Mouse (Mus musculus): ENCODE measurements around the gene Rbm47.
"Not testable (repeated sequence)": the region's sequence is repeated elsewhere in the genome, so short reads cannot be mapped to it uniquely, and the experiment has no call there.

The Rbm47 gene

DNA sequence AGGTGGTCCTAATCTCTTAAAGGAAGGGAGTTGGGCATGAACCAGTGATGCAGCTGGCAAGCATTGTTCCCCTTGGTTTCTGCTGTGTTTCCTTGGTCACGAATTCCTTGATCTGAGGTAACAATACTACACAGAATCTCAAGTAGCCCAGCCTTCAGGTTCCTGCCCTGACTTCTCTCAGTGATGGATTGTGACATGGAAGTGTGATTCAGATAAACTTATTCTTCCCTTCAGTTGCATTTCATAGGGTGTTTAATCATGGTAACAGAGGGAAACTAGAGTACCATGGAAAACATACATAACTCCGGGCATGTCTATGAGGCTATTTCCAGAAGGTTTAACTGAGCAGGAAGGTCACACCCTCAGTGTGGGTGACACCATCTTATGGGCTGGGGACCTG, at the start of gene Rbm47:
Gene Rbm47, minus strand, starts transcription at position 101 of the 400 bp plus-strand sequence.
- DNase-seq, result no peak

DNA sequence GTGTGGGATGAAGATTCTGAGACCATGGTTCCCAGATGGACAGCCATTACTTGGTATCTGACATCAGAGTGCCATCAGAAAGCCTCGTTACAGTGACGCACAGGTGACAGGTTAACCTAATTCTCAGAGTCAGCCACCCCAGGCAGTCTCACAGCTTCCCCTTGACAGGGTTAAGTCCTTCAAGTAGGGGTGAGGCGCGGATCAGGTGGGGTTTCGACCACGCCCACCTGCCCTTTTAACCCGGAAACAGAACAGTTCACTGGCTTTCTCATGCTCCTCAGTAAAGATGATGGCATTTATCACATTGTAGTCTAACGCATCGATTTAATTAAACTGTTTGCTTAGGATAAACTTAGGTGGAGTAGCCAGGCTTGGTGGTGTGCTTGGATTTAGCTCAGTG, 47.7 kb upstream of the Rbm47 start:
- DNase-seq, result no peak

DNA sequence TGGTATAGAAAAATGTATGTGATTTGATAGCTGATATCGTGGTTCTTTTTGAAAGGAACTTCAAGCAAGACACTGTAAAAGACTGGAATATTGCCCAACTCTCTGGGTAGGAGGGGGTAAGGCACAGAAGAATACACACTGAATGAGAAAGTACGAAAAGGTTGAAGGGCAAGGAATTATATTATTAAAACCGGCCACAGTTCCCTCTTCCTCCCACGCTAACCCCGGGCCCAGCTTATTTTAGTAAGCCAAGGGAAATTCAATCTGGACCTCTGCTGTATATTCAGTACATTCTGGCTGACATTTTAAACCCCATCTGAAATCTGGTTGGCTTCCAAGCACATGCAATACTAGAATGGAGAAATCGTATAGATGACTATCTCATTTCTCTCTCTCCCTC, 46.8 kb upstream of the Rbm47 start:
- no peak for DNase-seq

DNA sequence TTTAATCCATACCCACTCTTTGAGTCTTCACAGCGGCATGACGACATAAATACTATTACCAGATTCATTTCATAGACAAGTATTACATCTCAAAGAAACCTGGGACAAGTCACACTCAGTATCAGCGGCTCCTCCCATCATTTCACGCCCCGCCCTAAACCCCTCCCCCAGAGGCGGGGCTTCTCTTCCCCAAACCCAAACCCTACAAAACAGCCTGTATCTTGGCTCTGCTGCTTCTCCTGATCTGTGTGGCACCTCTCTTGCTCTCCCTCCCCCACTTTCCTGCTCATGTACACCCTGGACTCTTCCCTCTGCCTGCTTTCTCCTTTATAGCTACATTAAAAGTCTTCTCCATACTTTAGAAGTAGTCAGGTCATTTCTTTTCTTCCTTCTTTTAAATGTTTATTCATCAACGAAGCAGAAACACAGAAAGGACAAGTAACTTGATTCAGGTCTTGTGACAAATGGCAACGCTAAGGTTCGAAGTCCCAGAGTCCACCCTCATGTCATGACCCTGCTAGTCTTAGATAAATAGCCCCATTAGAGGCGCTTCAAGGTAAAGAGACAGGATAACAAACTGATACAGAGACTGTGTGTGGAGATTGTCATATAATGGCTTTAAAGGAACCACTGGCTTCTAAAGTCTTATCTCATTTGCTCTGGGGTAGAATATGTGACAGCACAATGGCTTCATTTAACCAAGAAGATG, 42.8 kb upstream of the Rbm47 start:
- no peak for DNase-seq

- no peak for DNase-seq
These were observed 41.5 kb upstream of the Rbm47 start for GRCm38 (mm10) chr5:66214395-66214935.

- DNase-seq, result no peak
These were observed 36.7 kb upstream of the Rbm47 start for GRCm38 (mm10) chr5:66209532-66210176.

DNA sequence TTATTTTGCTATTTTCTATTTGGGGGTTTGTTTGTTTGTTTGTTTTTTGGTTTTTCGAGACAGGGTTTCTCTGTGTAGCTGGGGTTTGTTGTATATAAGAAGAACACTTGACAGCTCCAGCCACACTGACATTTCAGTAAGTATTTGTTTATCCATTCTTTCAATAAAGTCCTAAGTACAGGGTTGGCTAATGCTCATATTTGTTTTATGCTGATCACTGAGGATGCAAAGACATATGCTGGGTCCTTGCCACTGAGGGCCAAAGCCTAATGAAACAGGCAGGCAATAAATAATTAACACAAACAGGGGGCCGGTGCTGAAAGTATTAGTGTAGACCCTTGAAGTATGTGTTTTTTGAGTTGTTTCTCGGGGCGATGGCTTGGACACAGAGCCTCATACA, 32.0 kb upstream of the Rbm47 start:
- DNase-seq, result no peak

- no peak for DNase-seq
These were observed 30.5 kb upstream of the Rbm47 start for GRCm38 (mm10) chr5:66203424-66203823.

GRCm38 (mm10) chr5:66200044-66200443, 27.1 kb upstream of the Rbm47 start:
- peak; percentile 55 to 56 for DNase-seq

DNA sequence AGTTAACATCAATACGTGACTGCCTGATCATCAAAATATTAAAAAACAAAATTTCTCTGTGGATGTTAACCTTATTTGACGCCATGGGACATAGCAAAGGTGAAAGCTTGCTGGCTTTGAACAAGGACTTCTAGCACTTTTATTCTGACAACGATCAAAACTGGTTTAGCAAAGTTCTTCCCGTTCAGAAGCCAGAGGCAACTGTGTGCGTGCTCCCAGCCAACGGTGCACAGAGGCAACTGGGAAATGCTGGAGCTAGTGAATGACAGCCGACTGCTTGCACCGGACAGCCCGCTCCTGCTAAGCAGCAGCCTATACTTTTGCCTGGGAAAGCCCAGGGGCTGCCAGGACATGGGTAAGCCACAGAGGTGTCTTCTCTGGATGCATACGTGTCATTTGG, 22.4 kb upstream of the Rbm47 start:
- DNase-seq, result no peak

- DNase-seq, result no peak
These were observed 20.4 kb upstream of the Rbm47 start for GRCm38 (mm10) chr5:66193218-66193846.

DNA sequence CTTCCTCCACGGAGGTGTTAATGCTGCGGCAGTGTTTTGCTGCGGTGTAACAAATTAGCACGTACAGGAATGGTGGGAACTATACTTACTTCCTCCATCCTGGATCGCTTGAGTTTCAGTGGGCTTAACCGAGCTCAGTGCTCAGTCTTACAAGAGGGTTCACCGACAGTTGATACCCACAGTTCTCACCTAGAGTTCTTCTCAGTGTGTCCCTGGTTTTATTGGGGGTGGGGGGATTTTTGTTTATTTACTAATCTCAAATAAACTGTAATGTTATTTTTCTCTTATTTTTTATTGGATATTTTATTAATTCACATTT, 18.2 kb upstream of the Rbm47 start:
- DNase-seq, result no peak

GRCm38 (mm10) chr5:66190481-66191184, 17.7 kb upstream of the Rbm47 start:
- no peak for DNase-seq

GRCm38 (mm10) chr5:66188591-66188990, 15.7 kb upstream of the Rbm47 start:
- not testable (repeated sequence) for DNase-seq

- no peak for DNase-seq
These were observed 9.2 kb upstream of the Rbm47 start for GRCm38 (mm10) chr5:66182156-66182555.

DNA sequence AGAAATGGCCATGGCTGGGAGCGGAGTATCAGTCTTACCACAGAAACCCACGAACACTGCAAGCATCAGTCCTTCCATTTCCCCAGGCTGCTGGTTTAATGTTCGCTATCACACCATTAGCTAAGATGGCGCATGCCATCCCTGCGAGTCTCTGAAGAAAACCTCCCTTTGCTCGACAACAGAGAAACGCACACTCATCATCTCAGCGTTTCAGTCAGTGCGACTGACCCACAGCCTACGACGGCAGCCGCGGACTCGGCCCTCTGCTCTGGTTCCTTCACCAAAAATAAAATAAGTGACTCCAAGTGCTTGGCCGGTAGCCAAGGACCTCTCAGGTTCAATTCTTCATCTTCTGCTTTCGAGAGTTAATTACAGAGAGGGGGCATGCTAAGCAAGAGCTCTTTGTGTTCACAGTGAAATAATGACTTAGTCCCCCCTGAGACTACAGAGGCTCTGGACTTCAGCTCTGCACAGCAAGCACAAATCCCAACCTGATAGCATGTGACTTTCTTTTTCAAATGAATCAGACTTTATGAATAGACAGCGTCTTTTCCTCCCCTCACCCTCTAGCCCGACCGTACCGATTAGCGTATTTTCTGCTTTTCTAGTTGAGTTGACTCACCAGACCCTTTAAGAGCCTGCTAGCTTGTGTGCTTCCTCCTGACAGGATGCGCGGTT, 1.4 kb upstream of the Rbm47 start:
- no peak for DNase-seq

GRCm38 (mm10) chr5:66170591-66170990, 2.3 kb downstream of the Rbm47 start:
- DNase-seq, result no peak

DNA sequence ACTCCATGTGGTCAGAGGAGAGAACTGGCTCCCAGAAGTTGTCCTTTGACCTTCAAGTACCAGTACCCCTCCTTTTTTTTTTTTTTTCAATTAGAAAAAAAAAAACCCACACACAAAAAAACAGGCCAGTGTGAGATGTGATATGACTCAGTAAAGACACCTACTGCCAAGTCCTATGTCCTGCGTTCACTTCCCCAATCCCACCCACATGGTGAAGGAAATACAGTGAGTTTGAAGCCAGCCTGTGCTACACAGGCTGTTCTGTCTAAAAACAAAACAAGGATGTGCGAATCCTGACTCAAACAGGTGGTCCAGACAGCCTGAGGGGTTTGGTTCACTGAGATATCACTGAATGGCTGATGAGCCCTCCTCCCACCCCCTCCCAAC, 3.8 kb downstream of the Rbm47 start:
- no peak for DNase-seq

DNA sequence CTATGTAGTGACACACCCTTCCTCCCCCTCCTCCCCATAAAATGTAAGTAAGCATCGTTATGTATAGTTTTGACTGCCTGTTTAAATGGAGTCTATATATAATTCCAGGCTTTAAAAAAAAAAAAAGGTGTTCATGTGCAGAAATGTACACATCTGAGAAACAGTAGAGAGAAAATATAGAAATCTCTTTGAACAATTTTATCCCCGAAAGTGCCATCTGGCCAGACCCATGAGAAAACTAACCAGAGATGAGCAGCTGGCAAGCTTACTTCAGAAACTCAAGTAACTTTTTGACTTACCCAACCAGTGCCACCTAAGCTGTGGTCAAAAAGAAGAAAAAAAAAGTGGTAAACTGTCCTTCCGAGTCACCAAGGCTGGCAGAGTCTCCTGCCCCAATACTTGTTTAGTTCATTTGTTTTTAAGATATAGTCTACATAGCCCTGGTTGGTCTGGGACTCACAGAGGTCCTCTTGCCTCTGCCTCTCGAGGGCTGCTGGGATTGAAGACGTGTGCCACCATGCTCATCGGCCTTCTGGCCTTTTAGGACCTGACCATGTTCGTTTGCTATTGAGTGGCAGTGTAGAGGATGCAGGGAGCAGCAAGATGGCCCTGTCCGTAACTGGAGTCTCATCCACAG, 4.3 kb downstream of the Rbm47 start:
- DNase-seq, result no peak

DNA sequence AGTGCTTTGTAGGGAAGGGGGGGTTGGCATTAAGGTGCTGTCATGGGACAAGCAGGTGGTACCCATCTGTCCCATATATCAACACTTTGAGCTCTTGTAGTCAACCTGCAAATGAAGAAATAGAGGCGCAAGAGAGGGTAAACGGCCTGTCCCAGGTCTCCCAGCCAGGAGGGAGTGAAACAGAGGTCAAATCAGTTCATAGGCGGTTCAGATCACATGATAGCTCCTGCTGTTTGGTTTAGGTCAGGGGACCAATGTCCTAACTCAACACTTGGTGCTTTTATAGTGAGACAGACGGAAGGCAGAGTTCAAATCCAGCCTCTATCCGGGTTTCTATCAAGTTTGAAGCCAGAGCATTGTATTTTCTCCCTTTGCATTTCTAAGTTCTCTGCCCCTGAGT, 6.0 kb downstream of the Rbm47 start:
- DNase-seq, result no peak

GRCm38 (mm10) chr5:66166193-66166629, 6.7 kb downstream of the Rbm47 start:
- no peak for DNase-seq

DNA sequence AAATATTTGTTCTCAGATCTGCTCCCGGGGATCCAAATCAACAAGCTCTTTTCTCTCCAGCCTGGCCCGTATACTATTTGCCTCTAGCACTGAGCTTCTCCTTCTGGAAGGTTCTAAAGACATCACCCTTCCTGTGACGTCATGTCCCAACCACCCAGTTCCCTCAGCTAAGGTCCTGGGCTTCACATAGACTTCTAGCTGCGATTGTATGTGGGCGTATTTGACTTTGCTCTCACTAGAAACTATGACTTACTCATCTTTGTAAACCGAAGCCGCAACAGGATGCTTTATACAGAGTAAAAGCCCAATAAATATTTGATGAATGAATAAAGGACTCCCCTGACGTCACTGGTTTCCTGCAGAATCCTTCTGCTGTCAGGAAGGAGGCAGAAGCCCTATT, 7.2 kb downstream of the Rbm47 start:
- DNase-seq, result no peak
